8 mouse cellular contexts compared by ENCODE assay signal in the genomic region with DNA sequence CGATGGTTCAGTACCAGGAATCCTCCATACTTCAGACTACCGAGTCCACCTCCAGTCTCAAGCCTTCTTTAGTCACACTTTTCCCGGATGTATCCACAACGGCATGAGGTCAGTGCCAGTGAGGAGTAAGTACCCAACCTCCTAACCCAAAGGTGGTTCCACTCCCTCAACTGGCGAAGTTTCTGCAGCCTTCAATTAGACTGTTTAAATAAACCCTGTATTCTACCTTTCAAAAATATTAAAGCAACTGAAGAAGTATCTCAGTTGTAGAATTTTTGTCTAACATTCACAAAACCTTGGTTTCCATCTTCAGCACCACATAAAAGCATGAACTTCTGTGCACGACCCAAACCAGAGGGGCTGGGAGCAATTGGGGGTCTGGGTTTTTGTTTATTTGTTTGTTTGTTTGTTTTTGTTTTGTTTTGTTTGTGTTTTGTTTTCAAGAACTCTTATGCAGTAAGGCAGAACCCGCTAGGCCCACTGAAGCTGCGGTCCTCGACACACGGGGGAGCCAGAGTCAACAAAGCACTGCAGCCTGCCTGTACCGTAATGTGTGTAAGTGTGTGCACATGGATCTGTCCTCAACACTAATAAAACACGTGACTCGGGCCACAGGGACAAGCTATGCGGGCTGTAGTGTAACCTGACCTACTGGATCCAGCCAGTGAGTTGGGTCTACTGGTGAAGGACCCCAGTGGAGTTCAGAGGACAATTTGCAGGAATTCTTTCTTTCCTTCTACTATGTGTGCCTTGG. TPM values are rescaled to one million over a fixed set of nuclear protein-coding genes. Genes with fewer than 3 reads are reported as not detected.
A peak's percentile ranks its signal among the peaks of the same experiment; 100 is the strongest.
DNase-seq lines count a peak whose midpoint lies in the region; ATAC-seq lines count a peak whose summit lies in the region.

No protein-coding gene starts in this region.

- no peak overlapping the region for H3K27ac ChIP-seq in hindbrain, embryonic 12.5 days

- WGBS in hindbrain, embryonic 12.5 days = 22% methylated on average over 14 of the region's 14 CpGs

- no peak overlapping the region for H3K9ac ChIP-seq in hindbrain, embryonic 12.5 days

- H3K9me3 ChIP-seq in hindbrain, embryonic 12.5 days (replicated peaks) = no peaks in the 10 kb centered on the region

- H3K36me3 ChIP-seq in hindbrain, embryonic 12.5 days = no peaks in the 10 kb centered on the region

- no peak overlapping the region for H3K4me2 ChIP-seq in hindbrain, embryonic 12.5 days (replicated peaks)

- H3K4me3 ChIP-seq in hindbrain, embryonic 12.5 days = no peak overlapping the region

- H3K27me3 ChIP-seq in hindbrain, embryonic 12.5 days = 0 out of 2 replicates have a peak, but pooled peaks cover 5% of the 10 kb centered on the region

- peak; percentile 89 for DNase-seq in NIH3T3 (ENCODE audit: low read depth)
- DNase-seq in cerebellum, adult 9-11 months = peak; percentile 71
- peak; percentile 72 to 78 for DNase-seq in frontal cortex, postnatal 10 days (ENCODE audit: low spot score in 2 of 2)
- DNase-seq in layer of hippocampus, postnatal 10 days (ENCODE audit: low spot score in 2 of 2) = peak; percentile 84 to 89
- peak; percentile 91 for DNase-seq in lung, postnatal 10 days
- DNase-seq in ovary, postnatal 36 days (ENCODE audit: low spot score) = peak; percentile 79
- DNase-seq in thymus, postnatal 14 days = peak; percentile 83

- peak; percentile 72 for ATAC-seq in hindbrain, embryonic 12.5 days (ENCODE audit: low FRiP score)

- H3K4me1 ChIP-seq in hindbrain, embryonic 12.5 days = peaks cover 11% of the 10 kb centered on the region

RNA-seq across cellular contexts. Expression of gene Ankdd1a, which starts 3.8 kb away (rescaled TPM):
- 0.22 TPM in 1 of 2 replicates, not detected in the other for polyA plus RNA-seq in hindbrain, embryonic 12.5 days (2016; fragmentation: Nextera tagmentation; extraction: Ambion mirVana)
- total RNA-seq in layer of hippocampus, postnatal 10 days (2021) = 1 to 10 TPM; 1.5 to 2.0 TPM

RNA-seq across cellular contexts. Expression of gene Plekho2, which starts 56.1 kb away (rescaled TPM):
- 12.4 and 14.1 TPM in 2 replicates for polyA plus RNA-seq in hindbrain, embryonic 12.5 days (2016; fragmentation: Nextera tagmentation; extraction: Ambion mirVana)
- 1 to 10 TPM; 5.6 to 8.4 TPM for total RNA-seq in layer of hippocampus, postnatal 10 days (2021)
